Mouse (Mus musculus) hindbrain, embryonic 13.5 days (tissue): ENCODE measurements around the gene Adamts17. TPM values are rescaled to one million over a fixed set of nuclear protein-coding genes. Genes with fewer than 3 reads are reported as not detected.
A peak's percentile ranks its signal among the peaks of the same experiment; 100 is the strongest.

Experiments
- ATAC-seq: fragments of 200-750 bp; cut with Nextera tagmentation; 2 replicates; pipeline ENCODE4 v1.8.0; 2017; ENCODE audit warnings: moderate TSS enrichment; ENCODE audit not compliant: low FRiP score
- H3K27ac ChIP-seq: fragments of 300-500 bp; sonication (generic); 2 replicates; pipeline ENCODE4 v1.5.1; 2015; ENCODE audit warnings: inconsistent platforms, mild to moderate bottlenecking, moderate library complexity
- H3K27me3 ChIP-seq: fragments of 300-500 bp; sonication (generic); 2 replicates; pipeline ENCODE4 v1.6.1; 2015; ENCODE audit warnings: mild to moderate bottlenecking, inconsistent platforms
- H3K36me3 ChIP-seq: fragments of 300-500 bp; sonication (generic); 2 replicates; pipeline ENCODE4 v1.6.1; 2015; ENCODE audit warnings: mild to moderate bottlenecking, inconsistent platforms
- H3K4me1 ChIP-seq: fragments of 300-500 bp; sonication (generic); replicated peaks from 2 replicates; pipeline ENCODE4 v1.6.1; 2015; ENCODE audit warnings: inconsistent platforms
- H3K4me2 ChIP-seq: fragments of 300-500 bp; sonication (generic); 2 replicates; pipeline ENCODE4 v1.6.1; 2015; ENCODE audit warnings: inconsistent platforms, mild to moderate bottlenecking, moderate library complexity
- H3K4me3 ChIP-seq: fragments of 300-500 bp; sonication (generic); 2 replicates; pipeline ENCODE4 v1.5.1; 2015; ENCODE audit warnings: mild to moderate bottlenecking, inconsistent platforms
- H3K9ac ChIP-seq: fragments of 300-500 bp; sonication (generic); 2 replicates; pipeline ENCODE4 v1.6.1; 2015; ENCODE audit warnings: mild to moderate bottlenecking, inconsistent platforms
- H3K9me3 ChIP-seq: fragments of 300-500 bp; sonication (generic); 2 replicates; pipeline ENCODE4 v1.6.1; 2016; ENCODE audit warnings: inconsistent platforms
- WGBS: fragments of 180-500 bp; shearing (Covaris S2); methylation state at CpG from one replicate; pipeline ENCODE4 v1.1.7; 2015; 5-methylcytosine and 5-hydroxymethylcytosine counted together
- polyA plus RNA-seq: library from polyadenylated mRNA; unstranded; fragments of >200 nt; fragmentation: Nextera tagmentation; extraction: Ambion mirVana; gene quantifications from 2 replicates; pipeline ENCODE4 v1.2.1, GENCODE M21; 2015

Gene Adamts17
- 2.1 and 2.4 TPM in 2 replicates for polyA plus RNA-seq

- peak within 1 kb of the TSS; percentile 79 for H3K9ac ChIP-seq
- ATAC-seq, result peak; percentile 98
- WGBS, result under 1% methylated on average over 30 of the region's 30 CpGs
Observed at GRCm38 (mm10) chr7:66839463-66840007, at the start of gene Adamts17. Gene Adamts17, plus strand, starts transcription at chr7:66839735.

GRCm38 (mm10) chr7:66789860-66790748 is 49.4 kb upstream of the Adamts17 start:
- no peaks in the 10 kb centered on the region for H3K9me3 ChIP-seq

More at GRCm38 (mm10) chr7:66839463-66840007, at the start of gene Adamts17:
- Histone ChIP-seq H3K27ac (peak within 1 kb of the TSS; percentile 79), H3K4me1 (peaks cover 15% of the 10 kb centered on the region), H3K4me3 (peak within 1 kb of the TSS; percentile 69), H3K4me2 (peak within 1 kb of the TSS; percentile 97), H3K9me3 (no peaks in the 10 kb centered on the region), H3K27me3 (peaks cover 36% of the 10 kb centered on the region), H3K36me3 (no peaks in the 10 kb centered on the region)

GRCm38 (mm10) chr7:66791022-66791421 is 48.5 kb upstream of the Adamts17 start:
- no peak overlapping the region for H3K27ac ChIP-seq

More at GRCm38 (mm10) chr7:66789860-66790748, 49.4 kb upstream of the Adamts17 start:
- Histone ChIP-seq H3K36me3 (no peaks in the 10 kb centered on the region), H3K9ac (no peak overlapping the region), H3K27ac (no peak overlapping the region), H3K4me2 (no peak overlapping the region), H3K4me3 (no peak overlapping the region), H3K27me3 (no peaks in the 10 kb centered on the region), H3K4me1 (peaks cover 7% of the 10 kb centered on the region; the same call in 1 of the 2 replicates)
- 30% methylated on average over 8 of the region's 8 CpGs for WGBS
- ATAC-seq, result no peak

GRCm38 (mm10) chr7:66796909-66797308 is 42.6 kb upstream of the Adamts17 start:
- Histone ChIP-seq H3K27me3 (no peaks in the 10 kb centered on the region), H3K4me1 (no peaks in the 10 kb centered on the region), H3K4me2 (no peak overlapping the region), H3K4me3 (no peak overlapping the region), H3K27ac (no peak overlapping the region), H3K9ac (no peak overlapping the region), H3K36me3 (no peaks in the 10 kb centered on the region), H3K9me3 (no peaks in the 10 kb centered on the region)
- ATAC-seq, result no peak
- WGBS, result 73% methylated on average over 1 of the region's 1 CpGs

More at GRCm38 (mm10) chr7:66791022-66791421, 48.5 kb upstream of the Adamts17 start:
- Histone ChIP-seq H3K9me3 (no peaks in the 10 kb centered on the region), H3K4me3 (no peak overlapping the region), H3K27me3 (no peaks in the 10 kb centered on the region), H3K4me2 (no peak overlapping the region), H3K36me3 (no peaks in the 10 kb centered on the region), H3K4me1 (peaks cover 6% of the 10 kb centered on the region; the same call in 1 of the 2 replicates), H3K9ac (no peak overlapping the region)
- no peak for ATAC-seq
- 97% methylated on average over 3 of the region's 3 CpGs for WGBS

DNA sequence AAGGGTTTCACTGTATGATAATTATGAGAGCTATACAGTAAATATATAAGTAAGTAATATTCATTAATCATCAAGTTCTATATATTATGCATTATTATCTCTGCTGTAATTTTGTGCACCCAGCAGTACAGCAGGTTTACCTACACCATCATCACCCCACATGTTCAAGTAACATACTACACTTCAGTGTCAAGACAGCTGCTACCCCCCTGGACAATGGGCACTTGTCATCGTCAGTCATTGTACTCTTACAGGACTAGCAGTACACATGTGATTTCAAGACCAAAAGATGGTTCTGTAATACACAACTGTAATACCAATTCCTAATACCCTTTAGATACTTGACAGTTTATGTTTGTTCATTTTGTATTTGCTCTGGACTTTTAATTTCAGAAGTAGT is 42.2 kb upstream of the Adamts17 start:
- Histone ChIP-seq H3K4me2 (no peak overlapping the region), H3K4me3 (no peak overlapping the region), H3K27ac (no peak overlapping the region), H3K9ac (no peak overlapping the region), H3K4me1 (no peaks in the 10 kb centered on the region), H3K27me3 (no peaks in the 10 kb centered on the region), H3K9me3 (no peaks in the 10 kb centered on the region), H3K36me3 (no peaks in the 10 kb centered on the region)
- ATAC-seq, result no peak
- 93% methylated on average over 1 of the region's 1 CpGs for WGBS

DNA sequence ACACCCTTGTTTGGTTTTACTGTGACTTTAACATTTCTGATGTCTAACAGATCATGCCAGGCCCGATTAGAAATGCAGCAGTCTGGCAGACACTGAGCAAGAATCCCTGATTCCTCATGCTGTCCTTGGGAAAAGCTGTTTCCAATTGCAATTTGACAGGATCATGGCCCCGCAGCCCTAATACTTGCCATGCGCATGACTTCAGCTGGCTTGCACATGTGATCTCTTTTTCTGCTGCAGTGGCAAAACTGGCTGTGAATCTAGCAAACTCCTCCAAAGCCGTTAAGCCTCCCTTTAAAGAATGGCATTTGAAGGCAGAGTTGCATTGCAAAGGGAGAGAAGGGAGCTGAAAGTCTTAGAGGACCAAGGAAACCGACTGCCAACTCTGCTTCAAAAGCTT is 40.7 kb upstream of the Adamts17 start:
- Histone ChIP-seq H3K4me1 (no peaks in the 10 kb centered on the region), H3K9me3 (no peaks in the 10 kb centered on the region), H3K9ac (no peak overlapping the region), H3K4me2 (no peak overlapping the region), H3K27ac (no peak overlapping the region; the same call in 1 of the 2 replicates), H3K27me3 (no peaks in the 10 kb centered on the region), H3K4me3 (no peak overlapping the region), H3K36me3 (no peaks in the 10 kb centered on the region)
- WGBS, result 63% methylated on average over 5 of the region's 5 CpGs
- ATAC-seq, result no peak

DNA sequence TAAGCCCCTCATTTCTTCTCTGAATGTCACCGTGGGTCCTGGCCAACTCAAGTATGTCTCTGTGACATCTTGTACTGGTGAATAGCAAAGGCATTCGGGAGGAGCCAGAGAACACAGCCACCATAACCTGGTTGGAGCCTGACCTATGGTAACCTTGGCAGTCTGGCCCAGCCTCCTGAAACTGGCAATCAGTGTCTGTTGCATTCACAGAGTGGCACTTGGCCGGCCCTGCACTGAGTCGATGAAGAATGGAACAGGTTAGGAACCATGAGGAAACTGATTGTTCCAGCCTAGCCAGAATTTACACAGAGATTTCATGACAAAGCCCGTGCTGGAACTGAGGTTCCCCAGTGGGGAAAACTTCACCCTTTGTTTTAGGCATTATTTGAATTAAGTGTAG is 38.8 kb upstream of the Adamts17 start:
- WGBS, result 77% methylated on average over 5 of the region's 5 CpGs
- H3K27me3 ChIP-seq, result no peaks in the 10 kb centered on the region
- ATAC-seq, result no peak

DNA sequence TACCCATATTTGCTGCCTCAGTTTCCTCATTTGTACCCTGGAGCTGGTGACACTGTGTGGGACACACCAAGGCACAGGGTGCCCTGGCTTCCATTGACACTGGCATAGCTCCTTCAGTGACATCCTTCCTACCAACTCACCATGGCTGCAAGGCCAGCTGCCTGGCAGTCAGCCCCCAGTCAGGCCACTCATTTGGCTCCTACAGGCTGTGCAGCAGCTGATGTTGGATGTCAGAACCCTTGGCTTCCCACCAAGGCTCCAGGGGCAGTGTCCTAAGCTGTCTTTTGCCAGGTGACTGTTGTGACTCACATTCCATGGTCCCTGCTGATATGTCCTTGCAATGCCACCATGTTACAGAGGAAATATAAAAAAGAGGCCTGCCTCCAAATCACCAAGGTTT is 37.8 kb upstream of the Adamts17 start:
- no peaks in the 10 kb centered on the region for H3K27me3 ChIP-seq
- H3K4me1 ChIP-seq, result no peaks in the 10 kb centered on the region
- H3K36me3 ChIP-seq, result no peaks in the 10 kb centered on the region
- H3K9me3 ChIP-seq, result no peaks in the 10 kb centered on the region
- no peak for ATAC-seq
- H3K27ac ChIP-seq, result no peak overlapping the region
- no peak overlapping the region for H3K4me3 ChIP-seq
- H3K9ac ChIP-seq, result no peak overlapping the region
- no peak overlapping the region for H3K4me2 ChIP-seq

More for the DNA sequence above, 38.8 kb upstream of the Adamts17 start:
- no peak overlapping the region for H3K27ac ChIP-seq
- H3K9ac ChIP-seq, result no peak overlapping the region
- H3K4me3 ChIP-seq, result no peak overlapping the region
- no peaks in the 10 kb centered on the region for H3K9me3 ChIP-seq
- H3K4me2 ChIP-seq, result no peak overlapping the region
- no peaks in the 10 kb centered on the region for H3K36me3 ChIP-seq
- H3K4me1 ChIP-seq, result no peaks in the 10 kb centered on the region

DNA sequence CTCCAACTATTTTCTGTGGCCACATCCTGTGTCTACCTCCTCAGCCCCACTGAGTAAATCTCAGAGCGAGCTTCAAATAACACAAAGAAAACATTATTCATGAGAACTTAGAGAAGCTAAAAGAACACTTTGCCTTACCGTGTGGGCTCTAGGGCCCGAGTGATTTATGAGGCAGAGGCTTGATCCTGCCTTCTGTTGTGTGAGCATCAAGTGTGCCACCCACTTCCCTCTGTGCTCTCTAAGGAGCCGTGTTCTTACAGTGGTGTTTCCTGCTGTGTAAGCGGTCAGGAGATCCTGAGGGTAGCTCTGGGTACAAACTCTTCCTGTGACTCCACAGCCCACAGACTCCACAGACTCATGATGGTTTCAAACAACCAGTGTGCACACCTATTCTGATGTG is 35.7 kb upstream of the Adamts17 start:
- H3K9me3 ChIP-seq, result no peaks in the 10 kb centered on the region
- H3K36me3 ChIP-seq, result no peaks in the 10 kb centered on the region
- H3K4me2 ChIP-seq, result no peak overlapping the region
- no peak overlapping the region for H3K27ac ChIP-seq
- no peak for ATAC-seq
- no peaks in the 10 kb centered on the region for H3K4me1 ChIP-seq
- H3K4me3 ChIP-seq, result no peak overlapping the region
- WGBS, result 52% methylated on average over 5 of the region's 5 CpGs
- H3K9ac ChIP-seq, result no peak overlapping the region
- H3K27me3 ChIP-seq, result no peaks in the 10 kb centered on the region

GRCm38 (mm10) chr7:66806801-66807200 is 32.7 kb upstream of the Adamts17 start:
- H3K9ac ChIP-seq, result no peak overlapping the region
- no peak overlapping the region for H3K4me3 ChIP-seq
- H3K27me3 ChIP-seq, result no peaks in the 10 kb centered on the region
- ATAC-seq, result no peak
- H3K27ac ChIP-seq, result no peak overlapping the region
- H3K4me2 ChIP-seq, result no peak overlapping the region
- H3K9me3 ChIP-seq, result no peaks in the 10 kb centered on the region
- H3K36me3 ChIP-seq, result no peaks in the 10 kb centered on the region
- H3K4me1 ChIP-seq, result no peaks in the 10 kb centered on the region
- WGBS, result 74% methylated on average over 3 of the region's 3 CpGs

DNA sequence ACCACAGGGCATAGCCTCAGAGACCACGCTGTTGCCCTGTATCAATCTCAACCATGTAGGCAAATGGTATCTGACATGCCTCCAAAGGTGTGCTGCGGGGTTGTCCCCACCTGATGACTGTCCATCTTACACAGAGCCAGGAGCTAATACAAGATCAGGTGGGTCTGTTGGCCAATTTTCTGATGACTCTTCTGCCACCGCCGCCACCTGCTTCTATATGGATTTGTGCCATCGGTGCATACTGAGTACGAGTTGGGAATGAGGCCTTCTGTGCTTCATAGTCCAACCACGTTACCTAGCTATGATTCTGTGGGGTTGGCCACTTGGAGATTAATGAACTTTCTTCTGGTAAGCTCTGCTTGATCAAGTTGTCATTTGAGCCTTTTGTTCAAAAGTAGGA is 29.1 kb upstream of the Adamts17 start:
- Histone ChIP-seq H3K9ac (no peak overlapping the region), H3K27me3 (no peaks in the 10 kb centered on the region), H3K36me3 (no peaks in the 10 kb centered on the region), H3K4me3 (no peak overlapping the region), H3K27ac (no peak overlapping the region), H3K4me2 (no peak overlapping the region), H3K4me1 (no peaks in the 10 kb centered on the region), H3K9me3 (no peaks in the 10 kb centered on the region)
- WGBS, result 95% methylated on average over 7 of the region's 7 CpGs
- ATAC-seq, result no peak

- H3K4me3 ChIP-seq, result no peak overlapping the region
- H3K27ac ChIP-seq, result no peak overlapping the region
- no peak overlapping the region for H3K4me2 ChIP-seq
- ATAC-seq, result no peak
- H3K9ac ChIP-seq, result no peak overlapping the region
- H3K4me1 ChIP-seq, result no peaks in the 10 kb centered on the region
- H3K36me3 ChIP-seq, result no peaks in the 10 kb centered on the region
- no peaks in the 10 kb centered on the region for H3K27me3 ChIP-seq
- WGBS, result 97% methylated on average over 1 of the region's 1 CpGs
- H3K9me3 ChIP-seq, result no peaks in the 10 kb centered on the region
Observed at GRCm38 (mm10) chr7:66811294-66811693, 28.2 kb upstream of the Adamts17 start.
